Mouse (Mus musculus): ENCODE measurements around the gene Lkaaear1. TPM values are rescaled to one million over a fixed set of nuclear protein-coding genes. Genes with fewer than 3 reads are reported as not detected.

Lkaaear1 gene
- polyA plus RNA-seq, 1 experiment from 2014 or later: not detected

GRCm38 (mm10) chr2:181691083-181691482 lies 7.2 kb downstream of the Lkaaear1 start:
- peaks cover 8% of the 10 kb centered on the region for H3K4me1 ChIP-seq (ENCODE audit: control insufficient read depth, insufficient read depth, low read length)
- DNase-seq (ENCODE audit: low spot score) (no peak), ATAC-seq (ENCODE audit: insufficient read depth, low FRiP score, low TSS enrichment) (no peak)
- no peak overlapping the region for H3K4me2 ChIP-seq (ENCODE audit: low read depth)
- H3K27ac ChIP-seq (ENCODE audit: low read depth, low read length): no peak overlapping the region
- WGBS: 93% methylated on average over 6 of the region's 6 CpGs
- no peaks in the 10 kb centered on the region for H3K9me3 ChIP-seq (ENCODE audit: control insufficient read depth, low read length)
- H3K27me3 ChIP-seq (ENCODE audit: control insufficient read depth, insufficient read depth, low read length): no peaks in the 10 kb centered on the region
- H3K4me3 ChIP-seq (ENCODE audit: low read depth, low read length): no peak overlapping the region
- H3K36me3 ChIP-seq (ENCODE audit: control insufficient read depth, insufficient read depth, low read length): peaks cover 4% of the 10 kb centered on the region
- H3K9ac ChIP-seq (ENCODE audit: low read length): no peak overlapping the region

GRCm38 (mm10) chr2:181689466-181690160 lies 8.6 kb downstream of the Lkaaear1 start:
- Histone ChIP-seq H3K27me3 (ENCODE audit: control insufficient read depth, insufficient read depth, low read length) (no peaks in the 10 kb centered on the region), H3K4me3 (ENCODE audit: low read depth, low read length) (no peak overlapping the region), H3K9ac (ENCODE audit: low read length) (no peak overlapping the region), H3K9me3 (ENCODE audit: control insufficient read depth, low read length) (no peaks in the 10 kb centered on the region), H3K4me2 (ENCODE audit: low read depth) (no peak overlapping the region), H3K4me1 (ENCODE audit: control insufficient read depth, insufficient read depth, low read length) (peaks cover 8% of the 10 kb centered on the region), H3K27ac (ENCODE audit: low read depth, low read length) (no peak overlapping the region), H3K36me3 (ENCODE audit: control insufficient read depth, insufficient read depth, low read length) (peaks cover 4% of the 10 kb centered on the region)
- WGBS: 90% methylated on average over 10 of the region's 10 CpGs
- ATAC-seq (ENCODE audit: insufficient read depth, low FRiP score, low TSS enrichment) (no peak), DNase-seq (ENCODE audit: low spot score) (no peak)

- 95% methylated on average over 8 of the region's 8 CpGs for WGBS
- H3K9ac ChIP-seq (ENCODE audit: low read length): no peak overlapping the region
- no peaks in the 10 kb centered on the region for H3K27me3 ChIP-seq (ENCODE audit: control insufficient read depth, insufficient read depth, low read length)
- H3K36me3 ChIP-seq (ENCODE audit: control insufficient read depth, insufficient read depth, low read length): peaks cover 4% of the 10 kb centered on the region
- peaks cover 4% of the 10 kb centered on the region; the same call in 1 of the 2 replicates for H3K4me1 ChIP-seq (ENCODE audit: control insufficient read depth, insufficient read depth, low read length)
- H3K27ac ChIP-seq (ENCODE audit: low read depth, low read length): no peak overlapping the region
- H3K4me3 ChIP-seq (ENCODE audit: low read depth, low read length): no peak overlapping the region
- no peak for DNase-seq (ENCODE audit: low spot score)
- no peaks in the 10 kb centered on the region for H3K9me3 ChIP-seq (ENCODE audit: control insufficient read depth, low read length)
- no peak for ATAC-seq (ENCODE audit: insufficient read depth, low FRiP score, low TSS enrichment)
- H3K4me2 ChIP-seq (ENCODE audit: low read depth): no peak overlapping the region
Measured at GRCm38 (mm10) chr2:181687586-181687985, 10.7 kb downstream of the Lkaaear1 start.

GRCm38 (mm10) chr2:181685686-181686085 lies 12.6 kb downstream of the Lkaaear1 start:
- Histone ChIP-seq H3K9ac (ENCODE audit: low read length) (no peak overlapping the region), H3K27ac (ENCODE audit: low read depth, low read length) (no peak overlapping the region), H3K36me3 (ENCODE audit: control insufficient read depth, insufficient read depth, low read length) (peaks cover 4% of the 10 kb centered on the region), H3K4me1 (ENCODE audit: control insufficient read depth, insufficient read depth, low read length) (no peaks in the 10 kb centered on the region; the same call in 1 of the 2 replicates), H3K4me2 (ENCODE audit: low read depth) (no peak overlapping the region), H3K9me3 (ENCODE audit: control insufficient read depth, low read length) (no peaks in the 10 kb centered on the region), H3K4me3 (ENCODE audit: low read depth, low read length) (no peak overlapping the region), H3K27me3 (ENCODE audit: control insufficient read depth, insufficient read depth, low read length) (no peaks in the 10 kb centered on the region)
- 96% methylated on average over 4 of the region's 4 CpGs for WGBS
- ATAC-seq (ENCODE audit: insufficient read depth, low FRiP score, low TSS enrichment) (no peak), DNase-seq (ENCODE audit: low spot score) (no peak)

GRCm38 (mm10) chr2:181684713-181685112 lies 13.5 kb downstream of the Lkaaear1 start:
- Histone ChIP-seq H3K9me3 (ENCODE audit: control insufficient read depth, low read length) (no peaks in the 10 kb centered on the region), H3K9ac (ENCODE audit: low read length) (no peak overlapping the region), H3K4me3 (ENCODE audit: low read depth, low read length) (no peak overlapping the region), H3K27ac (ENCODE audit: low read depth, low read length) (no peak overlapping the region), H3K27me3 (ENCODE audit: control insufficient read depth, insufficient read depth, low read length) (no peaks in the 10 kb centered on the region), H3K4me1 (ENCODE audit: control insufficient read depth, insufficient read depth, low read length) (no peaks in the 10 kb centered on the region; the same call in 1 of the 2 replicates), H3K4me2 (ENCODE audit: low read depth) (no peak overlapping the region), H3K36me3 (ENCODE audit: control insufficient read depth, insufficient read depth, low read length) (peaks cover 4% of the 10 kb centered on the region)
- WGBS: 87% methylated on average over 1 of the region's 1 CpGs
- ATAC-seq (ENCODE audit: insufficient read depth, low FRiP score, low TSS enrichment): no peak
- DNase-seq (ENCODE audit: low spot score): no peak

GRCm38 (mm10) chr2:181683381-181683780 lies 14.9 kb downstream of the Lkaaear1 start:
- no peak overlapping the region for H3K4me3 ChIP-seq (ENCODE audit: low read depth, low read length)
- no peak overlapping the region for H3K9ac ChIP-seq (ENCODE audit: low read length)
- no peaks in the 10 kb centered on the region for H3K36me3 ChIP-seq (ENCODE audit: control insufficient read depth, insufficient read depth, low read length)
- no peak overlapping the region for H3K4me2 ChIP-seq (ENCODE audit: low read depth)
- no peak for ATAC-seq (ENCODE audit: insufficient read depth, low FRiP score, low TSS enrichment)
- no peaks in the 10 kb centered on the region for H3K27me3 ChIP-seq (ENCODE audit: control insufficient read depth, insufficient read depth, low read length)
- 68% methylated on average over 4 of the region's 4 CpGs for WGBS
- no peak overlapping the region for H3K27ac ChIP-seq (ENCODE audit: low read depth, low read length)
- DNase-seq (ENCODE audit: low spot score): no peak
- H3K9me3 ChIP-seq (ENCODE audit: control insufficient read depth, low read length): no peaks in the 10 kb centered on the region
- no peaks in the 10 kb centered on the region; the same call in 1 of the 2 replicates for H3K4me1 ChIP-seq (ENCODE audit: control insufficient read depth, insufficient read depth, low read length)

GRCm38 (mm10) chr2:181681978-181682377 lies 16.3 kb downstream of the Lkaaear1 start:
- 93% methylated on average over 1 of the region's 1 CpGs for WGBS

GRCm38 (mm10) chr2:181680716-181681117 lies 17.5 kb downstream of the Lkaaear1 start:
- Histone ChIP-seq H3K36me3 (ENCODE audit: control insufficient read depth, insufficient read depth, low read length) (no peaks in the 10 kb centered on the region), H3K9ac (ENCODE audit: low read length) (peak overlapping the region; percentile 86), H3K4me3 (ENCODE audit: low read depth, low read length) (peak overlapping the region; percentile 60), H3K27ac (ENCODE audit: low read depth, low read length) (no peak overlapping the region), H3K4me2 (ENCODE audit: low read depth) (peak overlapping the region; percentile 93), H3K9me3 (ENCODE audit: control insufficient read depth, low read length) (no peaks in the 10 kb centered on the region), H3K4me1 (ENCODE audit: control insufficient read depth, insufficient read depth, low read length) (no peaks in the 10 kb centered on the region; the same call in 1 of the 2 replicates), H3K27me3 (ENCODE audit: control insufficient read depth, insufficient read depth, low read length) (no peaks in the 10 kb centered on the region)
- DNase-seq (ENCODE audit: low spot score): peak; percentile 38
- WGBS: 17% methylated on average over 7 of the region's 7 CpGs
- ATAC-seq (ENCODE audit: insufficient read depth, low FRiP score, low TSS enrichment): 0 out of 2 replicates have a peak, but pooled peaks have one; percentile 48

More at GRCm38 (mm10) chr2:181681978-181682377, 16.3 kb downstream of the Lkaaear1 start:
- no peak overlapping the region for H3K27ac ChIP-seq (ENCODE audit: low read depth, low read length)
- H3K4me2 ChIP-seq (ENCODE audit: low read depth): no peak overlapping the region
- ATAC-seq (ENCODE audit: insufficient read depth, low FRiP score, low TSS enrichment): no peak
- no peak overlapping the region for H3K4me3 ChIP-seq (ENCODE audit: low read depth, low read length)
- H3K27me3 ChIP-seq (ENCODE audit: control insufficient read depth, insufficient read depth, low read length): no peaks in the 10 kb centered on the region
- no peak for DNase-seq (ENCODE audit: low spot score)
- H3K36me3 ChIP-seq (ENCODE audit: control insufficient read depth, insufficient read depth, low read length): no peaks in the 10 kb centered on the region
- H3K9ac ChIP-seq (ENCODE audit: low read length): no peak overlapping the region
- H3K9me3 ChIP-seq (ENCODE audit: control insufficient read depth, low read length): no peaks in the 10 kb centered on the region
- H3K4me1 ChIP-seq (ENCODE audit: control insufficient read depth, insufficient read depth, low read length): no peaks in the 10 kb centered on the region; the same call in 1 of the 2 replicates
